Mouse (Mus musculus): ENCODE results near the gene Prrc2b.
A peak's percentile ranks its signal among the peaks of the same experiment; 100 is the strongest.

The Prrc2b gene

DNA sequence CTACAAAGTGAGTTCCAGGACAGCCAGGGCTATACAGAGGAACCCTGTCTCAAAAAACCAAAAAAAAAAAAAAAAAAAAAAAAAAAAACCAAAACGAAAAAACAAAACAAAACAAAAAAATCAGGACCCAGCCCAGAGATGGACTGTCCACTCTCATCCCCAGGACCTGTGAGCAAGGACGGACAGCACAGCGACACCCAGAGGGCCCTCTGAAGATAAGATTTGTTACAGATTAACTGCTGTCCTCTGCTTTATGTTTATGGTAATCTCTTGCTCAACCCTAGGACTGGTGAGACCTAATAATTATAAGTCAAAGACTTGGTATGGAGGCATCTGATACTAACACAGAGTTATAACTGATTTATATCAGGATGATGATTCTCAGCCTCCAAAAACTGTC is 124.9 kb downstream of the Prrc2b start:
- no peak for DNase-seq (ENCODE audit: low read depth, low spot score)

DNA sequence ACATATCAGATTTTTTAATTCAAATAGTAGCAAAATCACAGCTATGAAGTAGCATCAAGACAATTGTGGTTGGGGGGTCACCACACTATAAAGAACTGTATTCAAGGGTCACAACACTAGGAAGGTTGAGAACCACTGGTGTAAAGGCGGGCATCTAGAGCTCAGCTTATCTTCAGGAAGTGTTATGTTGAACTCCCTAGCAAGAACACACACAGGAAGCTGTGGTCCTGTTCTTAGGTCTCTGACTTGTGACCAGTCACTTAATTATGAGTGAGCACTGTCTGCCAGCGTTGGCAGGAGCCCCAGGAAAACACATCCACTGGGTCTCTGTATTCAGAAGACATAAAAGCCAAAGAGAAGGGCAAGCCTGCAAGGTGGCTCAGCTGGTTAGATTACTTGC is 131.4 kb downstream of the Prrc2b start:
- no peak for DNase-seq (ENCODE audit: low read depth, low spot score)

DNA sequence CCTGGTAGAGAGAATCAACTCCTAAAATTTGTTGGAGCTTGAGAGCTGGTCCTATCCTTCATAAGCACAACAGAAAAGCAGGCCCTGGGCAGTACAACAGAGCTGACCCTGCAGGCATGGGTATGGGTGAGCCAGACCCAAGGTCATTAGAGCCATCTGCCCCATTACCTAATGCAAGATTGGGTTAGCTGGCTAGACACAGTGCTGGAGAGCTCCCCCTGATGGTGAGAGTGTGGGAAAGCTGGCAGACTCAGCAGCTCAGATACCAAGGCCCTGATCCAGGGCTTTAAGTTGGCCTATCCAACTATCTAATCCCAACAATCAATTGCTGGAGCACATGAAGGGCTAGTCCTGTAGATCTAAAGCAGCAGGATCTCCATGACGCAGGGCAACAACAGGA is 131.8 kb downstream of the Prrc2b start:
- DNase-seq (ENCODE audit: low read depth, low spot score): peak; percentile 82

DNA sequence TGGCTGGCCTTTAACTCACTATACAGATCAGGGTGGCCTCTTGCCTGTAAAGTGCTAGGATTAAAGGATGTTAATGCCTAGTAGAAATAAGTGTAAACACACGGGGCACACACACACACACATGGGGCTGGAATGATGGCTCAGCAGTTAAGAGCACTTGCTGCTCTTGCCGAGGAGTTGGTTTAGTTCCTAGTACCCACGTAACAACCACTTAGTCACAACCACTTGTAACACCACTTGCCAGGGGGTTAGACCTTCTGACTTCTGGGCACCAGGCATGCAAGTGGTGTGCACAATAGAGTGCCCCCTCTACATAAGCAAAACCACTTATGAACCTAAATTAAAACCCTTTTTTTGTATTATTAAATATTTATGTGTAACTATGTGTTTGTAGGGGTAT is 133.1 kb downstream of the Prrc2b start:
- DNase-seq (ENCODE audit: low read depth, low spot score): no peak
